Mouse (Mus musculus) erythroblast, embryonic 14.5 days (primary cell): Measurements from ENCODE around the gene Cyp26c1.

Experiments used
- GATA1 ChIP-seq: IDR thresholded peaks from 2 replicates; pipeline ENCODE4 v1.6.1; 2012; ENCODE audit warnings: low read length, inconsistent platforms, mixed read lengths
- TAL1 ChIP-seq: IDR thresholded peaks from 3 replicates; pipeline ENCODE4 v1.6.1; 2012; ENCODE audit warnings: low read length, inconsistent platforms, mixed read lengths

GRCm38 (mm10) chr19:37695146-37695545 is 9.8 kb downstream of the Cyp26c1 start:
- TF ChIP-seq GATA1 (no peak), TAL1 (no peak)
